Mouse (Mus musculus) frontal cortex, postnatal 25 days (tissue): ENCODE measurements around the gene Whrn.

Experiments
- DNase-seq, 2 experiments: peaks; one replicate each; pipeline ENCODE4 v3.0.0; 2022; ENCODE audit warnings: low spot score in 2 of 2

Whrn gene

DNA sequence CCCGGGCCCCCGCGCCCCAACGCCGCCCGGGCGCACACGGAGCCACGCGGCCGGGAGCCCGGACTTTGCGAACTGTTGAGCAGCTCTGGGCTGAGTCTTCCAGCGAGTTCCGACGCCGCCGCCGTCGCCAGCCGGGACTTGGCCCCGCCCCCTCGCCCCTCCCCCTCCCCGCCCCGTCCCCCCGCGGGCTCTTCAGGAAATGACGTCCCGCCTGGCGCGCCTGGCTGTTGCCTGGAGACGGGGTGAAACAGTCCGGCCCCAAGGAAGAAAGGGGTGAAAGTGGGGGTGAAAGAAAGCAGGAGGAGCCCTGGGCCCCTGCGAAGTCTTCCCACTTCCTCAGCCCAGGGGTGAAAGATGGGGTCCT lies at the start of gene Whrn:
Gene Whrn (minus strand): TSS at position 77 of the 364 bp plus-strand sequence.
- peak; percentile 14 to 38 for DNase-seq

DNA sequence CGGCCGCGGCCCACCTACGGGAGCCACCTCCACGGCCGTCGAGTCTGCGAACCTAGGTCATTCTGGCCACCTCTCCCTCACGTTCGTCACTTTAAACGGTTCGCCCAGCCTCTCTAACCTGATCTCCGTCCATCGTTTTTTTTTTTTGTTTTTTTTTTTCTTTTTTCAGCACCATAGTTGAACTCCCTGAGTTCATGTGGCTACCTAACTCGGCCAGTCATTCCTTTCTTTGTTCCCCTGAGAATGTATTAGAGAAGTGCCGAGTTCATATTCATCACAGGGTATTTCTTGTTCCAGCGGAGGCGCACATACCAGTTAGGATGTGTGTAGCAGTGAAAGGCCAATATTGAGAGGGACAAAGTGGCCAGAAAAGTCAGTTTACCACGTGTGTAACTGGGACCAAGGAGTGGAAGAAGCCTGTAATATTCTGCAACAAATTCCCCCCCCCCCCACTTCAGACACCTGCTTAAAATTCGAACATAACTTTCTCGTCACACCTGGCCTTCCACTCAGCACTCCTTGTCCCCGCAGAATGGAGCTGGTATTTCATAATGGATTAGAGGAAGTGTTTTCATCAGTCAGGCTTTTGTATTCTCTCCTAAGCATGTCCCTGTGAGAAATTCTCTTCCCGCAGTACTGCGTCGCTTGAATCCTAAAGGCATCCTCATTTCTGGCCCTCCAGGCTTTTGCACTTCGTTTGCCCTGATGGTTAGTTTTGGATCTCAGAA lies 49.6 kb upstream of the Whrn start:
- no peak for DNase-seq

DNA sequence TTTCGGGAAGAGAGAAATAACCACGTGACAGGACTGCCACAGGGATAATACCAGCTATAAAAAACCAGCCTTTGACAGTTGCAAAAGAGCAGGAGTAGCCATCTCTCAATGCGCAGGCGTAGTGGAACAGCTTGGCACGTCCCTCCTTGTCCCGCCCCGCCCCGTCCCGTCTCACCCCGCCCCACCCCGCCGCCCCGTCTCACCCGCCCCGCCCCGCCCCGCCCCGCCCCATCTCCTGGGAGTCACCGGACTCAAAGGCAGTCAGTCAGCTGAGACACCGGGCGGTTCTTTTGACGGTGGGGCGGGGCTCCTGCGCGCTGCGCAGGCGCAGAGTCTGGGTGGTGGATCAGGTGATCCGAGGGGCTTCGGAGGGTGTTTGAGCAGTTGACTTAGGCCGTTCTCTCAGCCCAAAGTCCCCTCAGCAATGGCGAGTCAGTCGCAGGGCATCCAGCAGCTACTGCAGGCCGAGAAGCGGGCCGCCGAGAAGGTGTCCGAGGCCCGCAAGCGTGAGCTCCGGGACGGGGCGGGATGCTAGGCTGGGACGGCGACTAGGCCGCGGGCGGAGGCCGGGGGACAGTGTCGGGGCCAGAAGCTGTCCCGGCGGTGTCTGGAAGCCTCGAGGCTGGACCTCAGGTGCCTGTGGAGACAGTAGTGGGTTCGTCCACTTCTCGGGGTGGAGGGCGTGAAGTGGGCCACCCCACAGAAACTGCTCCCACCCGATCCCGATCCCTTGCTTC lies 48.9 kb upstream of the Whrn start, which contains the start of gene Atp6v1g1:
Gene Atp6v1g1 (plus strand): TSS at position 279 of the 737 bp plus-strand sequence.
- DNase-seq: peak; percentile 85 to 93

DNA sequence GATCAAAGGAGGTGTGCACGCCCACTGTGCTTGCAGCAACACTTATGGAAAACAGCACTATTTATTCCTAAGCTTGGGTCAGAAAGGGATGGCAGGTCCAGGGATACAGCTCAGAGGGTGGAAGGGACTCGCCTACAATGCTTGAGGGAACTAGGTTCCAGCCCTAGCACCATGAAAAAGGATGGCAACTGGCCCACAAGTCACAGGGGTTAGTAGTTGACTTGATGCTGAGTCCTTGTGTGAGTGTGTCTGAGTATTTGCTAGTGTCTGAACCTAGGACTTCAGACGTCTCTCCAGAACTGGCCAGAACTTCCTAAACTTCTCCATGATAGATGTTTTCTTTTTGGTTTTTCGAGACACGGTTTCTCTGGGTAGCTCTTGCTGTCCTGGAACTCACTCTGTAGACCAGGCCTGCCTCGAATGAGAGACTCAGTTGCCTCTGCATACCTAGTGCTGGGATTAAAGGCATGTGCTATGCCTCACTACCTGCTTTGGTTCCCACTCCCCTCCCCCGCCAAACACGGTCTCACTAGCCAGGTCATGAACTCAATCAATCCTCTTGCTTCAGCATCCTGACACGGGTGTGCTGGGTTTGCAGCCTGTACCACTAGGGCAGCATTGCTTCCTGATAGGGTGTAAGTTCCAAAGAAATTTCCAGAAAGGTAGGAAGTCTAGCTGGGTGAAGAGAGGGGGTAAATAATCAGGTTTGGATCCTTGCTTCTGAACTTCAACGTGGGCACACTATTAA lies 48.1 kb upstream of the Whrn start:
- DNase-seq: no peak

DNA sequence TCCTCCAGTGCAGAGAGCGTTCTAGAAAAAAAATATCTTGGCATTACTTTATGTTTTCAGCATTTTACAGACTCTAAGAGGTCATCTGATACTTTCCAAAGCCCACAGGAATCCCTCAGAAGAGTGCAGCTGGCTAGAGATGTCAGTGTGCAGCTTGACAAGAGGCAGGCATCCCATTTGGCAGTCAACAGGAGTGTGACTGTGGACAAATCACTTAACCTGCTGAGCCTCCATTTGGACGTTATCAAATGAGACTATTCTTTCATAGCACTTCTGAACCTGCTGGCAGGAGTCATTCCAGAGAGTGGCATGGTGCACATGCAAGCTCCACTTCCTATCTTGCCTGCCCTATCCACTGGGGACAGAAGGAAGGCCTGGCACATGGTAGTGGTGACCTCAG lies 46.4 kb upstream of the Whrn start:
- no peak for DNase-seq

DNA sequence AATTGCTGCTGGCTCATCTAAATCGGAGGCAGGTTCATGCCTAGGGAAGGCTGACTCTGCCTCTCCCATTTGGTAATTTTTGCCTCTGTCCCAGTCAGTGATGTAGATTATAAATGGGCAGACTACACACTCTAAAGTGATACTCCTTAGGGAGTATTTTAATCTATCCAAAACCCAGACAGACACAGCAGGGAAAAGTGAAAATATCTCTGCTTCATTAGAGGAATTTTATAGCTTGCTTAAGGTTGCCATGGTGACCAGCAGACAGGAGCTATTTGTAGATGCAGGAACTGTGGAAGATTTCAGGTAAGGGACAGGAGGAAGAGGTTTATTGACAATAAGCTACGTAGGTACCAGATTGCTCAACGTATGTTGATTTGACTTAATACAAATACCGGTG lies 41.8 kb upstream of the Whrn start:
- no peak for DNase-seq

DNA sequence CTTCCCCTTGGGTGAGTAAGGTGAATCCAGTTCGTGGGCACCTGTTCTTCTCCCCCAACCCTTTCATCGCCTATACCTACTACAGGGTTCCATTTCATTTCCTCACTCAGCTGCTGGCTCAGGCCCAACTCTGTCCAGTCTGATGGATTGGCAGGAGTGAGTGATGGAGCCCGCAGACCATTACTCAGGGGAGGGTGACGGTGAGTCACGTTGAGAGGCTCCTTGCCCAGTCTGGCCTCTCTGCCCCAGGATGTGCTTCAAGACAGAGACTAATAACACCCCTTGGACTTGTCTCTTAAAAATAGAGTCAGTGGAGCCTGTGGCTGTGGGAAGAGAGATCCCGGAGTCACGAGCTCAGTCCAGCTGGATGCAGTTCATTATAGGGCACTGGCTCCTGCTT lies 34.6 kb upstream of the Whrn start:
- DNase-seq: no peak

DNA sequence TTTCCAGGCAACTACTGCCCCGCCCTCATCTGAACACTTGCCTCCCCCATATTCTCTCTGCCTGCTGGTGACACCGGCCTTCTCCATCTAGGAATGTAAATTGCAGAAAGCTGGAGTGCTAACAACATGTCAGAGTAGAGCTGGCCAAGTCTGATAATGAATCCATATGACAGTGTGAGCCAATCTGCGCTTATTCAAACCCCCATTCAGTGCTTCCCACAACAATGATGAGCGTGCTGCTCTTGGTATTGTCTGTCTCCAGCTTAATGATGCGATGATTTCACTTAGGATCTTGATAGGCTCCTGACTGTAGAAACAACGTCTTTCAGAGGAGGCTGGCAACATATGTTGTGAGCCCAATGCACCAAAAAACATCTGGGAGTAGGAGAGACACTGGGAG lies 33.2 kb upstream of the Whrn start:
- peak in 1 of 2 experiments; percentile 29 for DNase-seq

DNA sequence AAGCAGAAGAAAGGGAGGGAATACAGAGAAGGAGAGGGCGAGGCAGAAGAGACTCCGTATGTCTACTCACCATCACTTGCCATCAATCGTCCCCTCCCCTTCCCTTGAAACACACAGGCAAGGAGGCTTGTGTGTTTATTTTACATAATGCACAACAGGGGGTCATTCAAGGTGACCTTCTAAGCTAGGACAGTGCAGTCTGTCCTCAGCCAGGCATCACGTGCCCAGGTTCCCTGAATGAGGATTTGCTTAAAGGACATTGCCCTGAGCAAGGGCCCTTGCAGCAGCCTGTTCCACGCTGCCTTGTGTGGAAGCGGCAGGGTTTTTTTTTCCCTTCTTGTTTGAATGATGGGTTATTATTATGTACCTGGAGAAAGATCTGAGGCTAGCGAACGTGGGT lies 29.7 kb upstream of the Whrn start:
- DNase-seq: no peak

DNA sequence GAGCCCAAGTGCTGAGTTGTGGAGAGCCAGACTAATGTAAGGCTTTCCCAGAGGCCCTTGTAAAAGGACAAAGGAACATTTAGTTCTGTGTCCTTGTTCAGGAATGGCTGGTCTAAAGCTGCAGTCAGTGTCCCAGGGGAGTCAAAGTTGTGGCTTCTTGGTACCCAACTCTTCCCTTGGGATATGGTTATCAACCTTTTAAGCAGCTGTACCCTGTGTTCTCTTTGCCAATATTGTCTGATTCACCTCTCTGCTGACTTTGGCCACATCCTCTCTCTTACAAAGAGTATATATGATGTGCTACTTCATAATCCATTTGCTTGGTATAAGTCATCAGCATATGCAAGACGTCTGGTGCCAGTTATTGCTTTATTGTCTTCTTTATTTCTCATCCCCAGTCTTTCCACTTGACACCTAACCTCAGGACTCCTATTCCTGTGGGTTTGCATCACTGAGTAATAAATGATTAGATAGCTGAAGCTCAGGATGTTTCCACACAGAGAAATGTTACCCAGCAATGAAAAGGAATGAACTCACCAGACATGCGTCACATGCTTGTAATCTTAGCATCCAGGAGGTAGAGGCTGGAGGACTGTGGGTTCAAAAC lies 26.1 kb upstream of the Whrn start:
- DNase-seq: no peak

DNA sequence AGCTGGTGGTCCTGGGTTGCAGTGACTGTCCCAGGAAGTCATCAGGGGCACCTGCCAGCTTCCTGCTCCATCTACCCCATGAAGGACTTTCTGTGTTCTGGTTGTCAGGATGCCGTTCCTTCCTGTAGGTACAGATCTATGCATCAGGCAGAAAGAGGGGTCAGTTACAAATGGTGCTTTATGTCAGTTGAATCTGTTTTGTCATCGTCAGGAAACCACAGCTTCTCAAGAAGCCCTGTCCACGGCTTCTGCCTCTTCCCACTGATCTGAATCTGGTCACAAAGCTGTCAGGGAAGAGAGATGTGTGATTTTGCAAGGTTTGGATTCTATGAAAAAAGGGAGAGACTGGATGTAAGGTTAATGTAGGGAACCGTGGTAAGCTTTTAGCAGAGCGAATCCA lies 19.2 kb upstream of the Whrn start:
- DNase-seq: no peak

DNA sequence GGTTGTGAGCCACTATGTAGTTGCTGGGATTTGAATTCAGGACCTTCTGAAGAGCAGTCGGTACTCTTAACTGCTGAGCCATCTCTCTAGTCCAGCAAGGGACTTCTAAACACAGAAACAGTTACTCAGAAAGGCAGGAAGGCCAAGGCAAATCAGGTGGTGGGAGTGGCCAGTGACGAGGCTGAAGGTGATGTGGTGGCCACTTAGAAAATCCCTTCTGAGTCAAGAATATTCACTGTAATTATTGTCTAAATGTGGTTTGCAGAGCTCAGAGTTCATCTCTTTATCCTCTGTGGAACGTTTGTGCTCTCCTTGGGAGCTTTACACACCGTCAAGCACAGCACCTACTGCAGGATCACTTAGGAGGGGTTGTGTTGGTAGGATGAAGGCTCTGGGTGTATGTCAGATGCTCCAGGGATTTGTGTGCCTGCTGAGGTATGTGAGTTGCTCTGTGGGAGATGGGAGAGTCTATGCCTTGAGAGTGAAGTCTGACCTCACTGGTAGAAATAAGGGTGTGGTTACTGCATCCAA lies 18.7 kb upstream of the Whrn start:
- no peak for DNase-seq

DNA sequence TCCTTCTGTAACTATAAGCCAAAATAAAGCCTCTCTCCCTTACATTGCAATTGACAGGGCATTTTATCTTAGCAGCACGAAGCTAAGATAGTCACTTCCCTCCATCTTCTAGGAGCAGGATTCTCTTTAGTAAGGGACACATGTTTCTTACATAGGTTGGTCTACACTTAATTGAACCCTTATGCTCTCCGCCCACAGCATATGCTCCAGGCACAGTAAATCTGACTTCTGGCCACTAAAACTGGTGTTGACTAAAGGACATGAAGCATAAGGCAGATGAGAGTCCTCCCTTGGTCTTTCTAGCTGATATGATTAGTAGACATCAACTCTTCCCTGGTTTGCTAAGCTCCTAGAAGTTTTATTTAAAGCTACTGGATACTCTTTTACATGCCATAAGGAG lies 17.1 kb upstream of the Whrn start:
- DNase-seq: no peak

DNA sequence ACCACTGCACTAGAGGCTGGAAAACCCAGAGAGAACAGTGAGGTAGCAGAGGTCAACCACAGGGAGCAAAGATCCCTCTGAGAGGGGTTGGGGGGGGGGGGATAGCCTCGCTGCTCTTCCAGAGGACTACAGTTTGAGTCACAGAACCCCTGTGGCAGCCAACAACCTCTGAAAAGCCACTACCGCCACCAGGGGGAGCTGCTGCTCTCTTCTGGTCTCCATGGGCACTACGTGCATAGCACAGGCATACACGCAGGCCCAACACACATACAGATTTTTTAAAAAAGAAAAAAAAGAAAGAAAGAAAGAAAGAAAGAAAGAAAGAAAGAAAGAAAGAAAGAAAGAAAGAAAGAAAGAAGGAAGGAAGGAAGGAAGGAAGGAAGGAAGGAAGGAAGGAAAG lies 12.4 kb upstream of the Whrn start:
- peak; percentile 56 to 62 for DNase-seq

DNA sequence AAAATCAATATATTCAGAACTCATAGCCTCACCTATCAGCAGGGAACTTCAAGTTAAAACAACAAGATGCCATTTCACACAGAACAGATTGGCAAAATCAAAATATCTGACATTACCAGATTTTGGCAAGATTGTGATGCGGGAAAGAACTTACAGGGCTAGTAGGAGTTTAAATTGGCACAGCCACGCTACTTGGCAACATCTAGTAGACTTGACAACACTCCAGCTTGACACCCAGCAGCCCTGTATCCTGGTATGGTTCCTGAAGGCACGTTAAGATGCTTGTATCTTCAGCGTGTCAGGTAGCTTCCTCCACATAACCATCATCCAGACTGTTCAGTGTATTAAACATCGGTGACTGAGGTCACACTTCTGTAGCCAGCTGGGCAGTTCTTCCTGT lies 11.7 kb upstream of the Whrn start:
- DNase-seq: no peak

DNA sequence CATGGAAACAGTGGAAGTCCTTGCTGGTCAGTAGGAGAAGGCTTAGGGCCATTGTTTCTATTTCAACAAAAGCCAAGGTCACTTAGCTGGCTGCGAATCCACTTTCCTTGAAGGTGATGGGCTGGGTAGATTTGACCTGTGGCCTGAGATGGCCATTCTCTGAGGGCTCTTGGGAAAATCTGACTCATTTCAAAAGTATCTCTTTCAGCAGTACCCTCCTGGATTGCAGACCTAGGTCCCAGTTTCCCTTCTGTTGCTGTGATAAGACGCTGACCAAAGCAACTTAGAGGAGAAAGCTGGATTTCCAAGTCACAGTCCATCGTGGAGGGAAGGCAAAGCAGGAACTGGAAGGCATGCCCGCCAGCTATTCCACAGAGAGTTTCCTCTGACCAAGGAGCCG lies 8.2 kb upstream of the Whrn start:
- DNase-seq: no peak

DNA sequence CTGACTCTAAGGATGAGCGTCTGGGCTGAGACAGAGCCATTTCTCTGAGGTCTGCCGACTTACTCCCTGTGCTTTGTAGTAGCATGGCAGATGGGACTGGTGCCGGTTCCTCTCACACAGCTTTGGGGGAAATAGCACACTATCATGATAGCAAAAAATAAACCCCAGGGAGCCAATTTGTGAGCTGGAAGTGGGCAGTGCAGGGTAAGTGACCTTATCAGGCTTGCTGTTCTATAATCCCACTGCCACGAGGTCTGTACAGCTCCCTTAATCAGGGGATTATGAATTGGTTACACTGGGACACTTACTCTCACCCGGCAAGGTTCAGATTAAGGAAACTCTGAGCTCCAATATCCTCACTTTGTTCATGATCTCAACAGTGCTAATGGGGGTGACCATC lies 5.3 kb upstream of the Whrn start:
- DNase-seq: no peak

DNA sequence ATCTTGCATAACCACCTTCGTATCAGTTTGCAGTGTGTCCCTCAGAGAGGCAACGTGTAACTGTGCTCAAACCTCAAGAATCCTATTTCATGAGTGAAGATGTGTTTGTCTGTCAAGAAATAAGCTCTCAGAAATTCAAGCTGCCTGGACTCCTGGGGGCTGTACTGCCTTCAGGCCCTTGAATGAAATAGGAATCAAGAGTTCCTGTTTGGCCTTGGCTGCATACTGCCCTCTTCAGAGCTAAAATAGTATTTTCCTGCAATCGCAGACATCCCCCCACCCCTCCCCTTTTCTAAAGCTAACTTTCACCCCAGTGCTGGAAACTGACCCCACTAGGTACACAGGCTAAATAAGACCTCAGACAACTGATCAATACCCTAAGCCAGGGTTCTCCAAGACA lies 2.6 kb upstream of the Whrn start:
- DNase-seq: no peak

DNA sequence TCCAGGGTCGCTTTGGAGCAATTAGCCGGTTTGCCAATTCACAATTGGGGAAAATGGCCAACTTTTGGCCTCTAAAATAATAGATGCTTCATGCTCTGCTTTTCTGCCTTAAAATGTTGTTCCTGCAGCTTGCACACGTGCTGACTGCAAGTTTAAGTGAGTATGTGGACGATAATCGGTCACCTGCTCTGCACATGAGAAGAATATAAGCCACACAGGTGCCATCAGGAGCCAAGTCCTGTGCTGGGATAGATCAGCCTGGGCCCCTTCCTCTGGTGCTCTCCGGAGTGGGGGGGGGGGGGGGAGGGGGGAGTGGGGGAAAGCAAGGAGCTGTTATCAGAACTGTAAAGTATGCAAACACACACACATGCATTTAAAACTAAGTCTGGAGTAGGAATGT lies 521 bp upstream of the Whrn start:
- DNase-seq: no peak

DNA sequence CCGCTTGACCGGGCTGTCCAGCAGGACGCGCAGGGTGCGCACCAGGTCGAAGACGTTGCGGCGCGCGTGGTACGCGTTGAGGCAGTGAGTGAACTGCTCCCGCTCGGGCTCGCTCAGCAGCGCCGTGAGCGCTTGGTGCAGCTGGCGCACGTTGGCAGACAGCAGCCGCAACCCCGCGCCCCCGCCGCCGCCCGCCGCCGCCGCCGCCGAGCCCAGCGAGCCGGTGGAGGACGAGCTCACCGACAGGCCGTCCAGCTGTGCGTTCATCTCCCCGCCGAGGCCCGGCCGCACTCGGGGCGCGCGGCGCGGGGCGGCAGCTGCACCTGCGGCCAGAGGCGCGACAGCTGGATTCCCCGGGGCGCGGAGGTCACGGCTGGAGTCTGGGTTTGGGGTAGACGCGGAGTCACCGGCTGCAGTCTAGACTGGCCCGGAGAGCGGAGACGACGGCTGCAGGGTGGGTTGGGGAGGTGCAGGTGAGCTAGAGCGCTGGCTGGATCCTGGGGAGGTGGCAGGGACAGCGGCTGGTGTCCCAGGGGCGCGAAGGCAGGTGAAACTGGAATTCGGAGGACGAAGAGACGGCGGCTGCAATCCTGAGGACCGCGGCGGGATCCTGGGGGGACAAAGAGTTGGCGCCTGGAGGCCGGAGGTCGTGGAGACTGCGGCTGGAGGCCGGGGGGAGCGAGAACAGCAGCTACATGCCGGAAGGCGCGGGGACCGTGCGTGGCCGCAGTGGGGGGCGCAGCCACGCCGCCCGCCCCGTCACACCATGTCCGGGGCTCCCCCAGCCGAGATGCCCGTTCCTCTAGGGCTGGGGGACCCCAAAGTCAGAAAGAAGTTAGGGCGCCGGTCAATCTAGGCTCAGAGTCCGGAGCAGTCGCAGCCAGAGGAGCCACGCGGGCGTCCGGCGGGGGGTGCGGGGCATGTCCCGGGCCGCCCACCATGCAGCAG lies 550 bp downstream of the Whrn start:
- peak in 1 of 2 experiments; percentile 23 for DNase-seq

DNA sequence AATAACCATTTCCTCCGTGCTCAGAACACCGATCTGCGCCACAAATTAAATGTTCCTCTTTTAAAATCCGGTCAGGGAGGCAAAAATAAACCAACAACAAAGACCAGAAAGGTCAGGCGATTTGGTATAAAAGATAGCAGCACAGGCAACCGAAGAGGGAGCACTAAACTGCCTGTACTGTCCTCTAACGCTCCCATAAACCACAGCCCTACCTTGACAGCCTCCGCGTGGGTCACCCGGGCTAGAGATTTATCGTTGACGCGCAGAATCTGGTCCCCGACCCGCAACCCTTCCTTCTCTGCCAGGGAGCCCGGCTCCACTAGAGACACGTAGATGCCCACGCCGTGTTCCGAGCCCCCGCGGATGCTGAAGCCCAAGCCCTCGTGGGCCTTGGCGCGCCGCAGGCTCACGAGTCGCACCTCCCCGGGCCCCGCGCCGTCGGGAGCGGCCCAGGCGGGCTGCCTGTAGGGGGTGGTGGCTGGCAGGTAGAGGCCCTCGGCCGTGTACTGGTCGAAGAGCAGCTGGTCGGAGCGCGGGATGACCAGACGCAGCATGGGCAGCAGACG lies 1.3 kb downstream of the Whrn start:
- DNase-seq: no peak
